Mouse (Mus musculus) lung, adult 2 months (tissue): ENCODE results near the gene Ctsz.

Source experiments
- CTCF ChIP-seq: fragments of 200-500 bp; IDR thresholded peaks from 2 replicates; pipeline ENCODE4 v1.5.1; 2011; ENCODE audit warnings: mild to moderate bottlenecking, low read length, control low read depth; ENCODE audit not compliant: insufficient read depth
- POLR2A ChIP-seq: fragments of 200-500 bp; IDR thresholded peaks from 2 replicates; pipeline ENCODE4 v1.6.1; 2011; ENCODE audit warnings: low read depth, mild to moderate bottlenecking, control low read depth, low read length, borderline replicate concordance; ENCODE audit errors: extremely low read depth

- TF ChIP-seq CTCF: no peak
- TF ChIP-seq POLR2A: no peak
These were observed 2.6 kb downstream of the Ctsz start for GRCm38 (mm10) chr2:174436076-174436701.
